Mouse (Mus musculus) lung, adult 2 months (tissue): ENCODE data around the gene Fam120a.

Source experiments
- CTCF ChIP-seq: fragments of 200-500 bp; IDR thresholded peaks from 2 replicates; pipeline ENCODE4 v1.5.1; 2011; ENCODE audit warnings: mild to moderate bottlenecking, low read length, control low read depth; ENCODE audit not compliant: insufficient read depth
- POLR2A ChIP-seq: fragments of 200-500 bp; IDR thresholded peaks from 2 replicates; pipeline ENCODE4 v1.6.1; 2011; ENCODE audit warnings: low read depth, mild to moderate bottlenecking, control low read depth, low read length, borderline replicate concordance; ENCODE audit errors: extremely low read depth

DNA sequence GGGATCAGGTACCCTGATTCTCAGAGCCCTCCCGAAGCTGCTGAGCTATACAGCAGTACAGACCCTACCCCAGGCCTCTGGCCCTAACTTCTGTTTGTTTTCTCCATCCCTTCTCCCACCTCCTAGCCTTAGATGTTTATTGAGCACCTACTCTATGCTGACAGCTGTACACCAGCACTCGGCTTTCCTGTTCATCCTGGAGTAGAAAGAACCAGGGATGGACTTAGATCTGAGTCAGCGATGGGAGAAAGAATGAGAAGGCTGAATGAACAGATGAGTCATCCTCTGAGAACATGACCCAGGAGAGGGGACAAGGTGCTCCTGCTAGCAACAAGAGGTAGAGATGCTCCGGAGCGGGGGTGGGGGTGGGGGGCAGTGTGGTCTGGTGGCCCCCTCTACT is 95.1 kb downstream of the Fam120a start:
- TF ChIP-seq CTCF = no peak
- TF ChIP-seq POLR2A = no peak
